ENCODE assay signal across 8 mouse cellular contexts in genomic region chr7:126781661-126782370, GRCm38 (mm10). TPM values are rescaled to one million over a fixed set of nuclear protein-coding genes. Genes with fewer than 3 reads are reported as not detected.
DNase-seq lines count a peak whose midpoint lies in the region; ATAC-seq lines count a peak whose summit lies in the region.

No protein-coding gene starts in this region.

- ATAC-seq in embryonic facial prominence, embryonic 12.5 days (ENCODE audit: insufficient number of reproducible peaks, insufficient read depth, low FRiP score, low TSS enrichment): no peak
- no peak for ATAC-seq in hindbrain, embryonic 15.5 days (ENCODE audit: low FRiP score, low read depth)
- ATAC-seq in midbrain, embryonic 13.5 days: no peak
- no peak for ATAC-seq in megakaryocyte progenitor cell, adult 5-6 weeks (replicated peaks; ENCODE audit: poor library complexity)
- ATAC-seq in erythroid progenitor cell, adult 5-6 weeks (replicated peaks; ENCODE audit: low FRiP score, poor library complexity, severe bottlenecking): no peak

- H3K9ac ChIP-seq in embryonic facial prominence, embryonic 12.5 days: 0 out of 2 replicates have a peak overlapping the region, but pooled peaks have one; percentile 43
- peak overlapping the region; percentile 59; the same call in 1 of the 2 replicates for H3K9ac ChIP-seq in hindbrain, embryonic 15.5 days
- peak overlapping the region; percentile 64; the same call in 1 of the 2 replicates for H3K9ac ChIP-seq in midbrain, embryonic 13.5 days (replicated peaks)

- peaks cover 42% of the 10 kb centered on the region for H3K36me3 ChIP-seq in heart, embryonic 10.5 days
- H3K36me3 ChIP-seq in embryonic facial prominence, embryonic 12.5 days: peaks cover 33% of the 10 kb centered on the region
- H3K36me3 ChIP-seq in hindbrain, embryonic 15.5 days: peaks cover 18% of the 10 kb centered on the region
- peaks cover 32% of the 10 kb centered on the region for H3K36me3 ChIP-seq in midbrain, embryonic 13.5 days

- H3K27ac ChIP-seq in heart, embryonic 10.5 days: peak overlapping the region; percentile 76
- 0 out of 2 replicates have a peak overlapping the region, but pooled peaks have one; percentile 24 for H3K27ac ChIP-seq in embryonic facial prominence, embryonic 12.5 days
- H3K27ac ChIP-seq in hindbrain, embryonic 15.5 days (replicated peaks): no peak overlapping the region; the same call in 1 of the 2 replicates
- H3K27ac ChIP-seq in midbrain, embryonic 13.5 days: no peak overlapping the region

- H3K4me2 ChIP-seq in embryonic facial prominence, embryonic 12.5 days (replicated peaks): peak overlapping the region; percentile 89
- H3K4me2 ChIP-seq in hindbrain, embryonic 15.5 days: peak overlapping the region; percentile 95
- peak overlapping the region; percentile 71 for H3K4me2 ChIP-seq in midbrain, embryonic 13.5 days (replicated peaks)

- WGBS in heart, embryonic 10.5 days: 31% methylated on average over 11 of the region's 11 CpGs
- 33% methylated on average over 11 of the region's 11 CpGs for WGBS in embryonic facial prominence, embryonic 12.5 days
- WGBS in hindbrain, embryonic 15.5 days: 45% methylated on average over 11 of the region's 11 CpGs
- 38% methylated on average over 11 of the region's 11 CpGs for WGBS in midbrain, embryonic 13.5 days

- H3K4me1 ChIP-seq in heart, embryonic 10.5 days: peaks cover 55% of the 10 kb centered on the region
- peaks cover 29% of the 10 kb centered on the region for H3K4me1 ChIP-seq in embryonic facial prominence, embryonic 12.5 days
- peaks cover 45% of the 10 kb centered on the region for H3K4me1 ChIP-seq in hindbrain, embryonic 15.5 days (replicated peaks)
- H3K4me1 ChIP-seq in midbrain, embryonic 13.5 days (replicated peaks): peaks cover 40% of the 10 kb centered on the region

- no peaks in the 10 kb centered on the region for H3K27me3 ChIP-seq in heart, embryonic 10.5 days (ENCODE audit: insufficient read depth, poor library complexity, severe bottlenecking)
- no peaks in the 10 kb centered on the region for H3K27me3 ChIP-seq in embryonic facial prominence, embryonic 12.5 days
- H3K27me3 ChIP-seq in hindbrain, embryonic 15.5 days: no peaks in the 10 kb centered on the region
- H3K27me3 ChIP-seq in midbrain, embryonic 13.5 days: no peaks in the 10 kb centered on the region

- peak overlapping the region; percentile 63 for H3K4me3 ChIP-seq in heart, embryonic 10.5 days
- no peak overlapping the region for H3K4me3 ChIP-seq in embryonic facial prominence, embryonic 12.5 days
- H3K4me3 ChIP-seq in hindbrain, embryonic 15.5 days: no peak overlapping the region
- H3K4me3 ChIP-seq in midbrain, embryonic 13.5 days (replicated peaks): no peak overlapping the region; the same call in 1 of the 2 replicates

- intact Hi-C loops in heart, postnatal 10 days (cut with DNase I): no loop called here

- DNase-seq in heart, embryonic 10.5 days (ENCODE audit: low spot score): no peak
- no peak for DNase-seq in heart, postnatal 10 days
- DNase-seq in right cerebral cortex, postnatal 25 days: no peak

- H3K9me3 ChIP-seq in heart, embryonic 10.5 days: no peaks in the 10 kb centered on the region
- no peaks in the 10 kb centered on the region for H3K9me3 ChIP-seq in embryonic facial prominence, embryonic 12.5 days
- no peaks in the 10 kb centered on the region for H3K9me3 ChIP-seq in hindbrain, embryonic 15.5 days
- H3K9me3 ChIP-seq in midbrain, embryonic 13.5 days: no peaks in the 10 kb centered on the region

RNA-seq across cellular contexts. Expression of gene Tbx6, which starts 0.5 kb away (rescaled TPM):
- 0.23 and 0.53 TPM in 2 replicates for polyA plus RNA-seq in heart, embryonic 10.5 days (2016; fragmentation: Nextera tagmentation; extraction: Ambion mirVana)
- total RNA-seq in heart, postnatal 10 days (2021): under 1 TPM; 0.29 to 0.35 TPM
- 0.61 and 0.85 TPM in 2 replicates for polyA plus RNA-seq in embryonic facial prominence, embryonic 12.5 days (2016; fragmentation: Nextera tagmentation; extraction: Ambion mirVana)
- polyA plus RNA-seq in hindbrain, embryonic 15.5 days (2015; fragmentation: Nextera tagmentation; extraction: Ambion mirVana): 0.62 and 0.75 TPM in 2 replicates
- 0.36 and 0.49 TPM in 2 replicates for polyA plus RNA-seq in midbrain, embryonic 13.5 days (2015; fragmentation: Nextera tagmentation; extraction: Ambion mirVana)
- total RNA-seq in megakaryocyte progenitor cell, adult 5-6 weeks (2015): 0.34 and 0.42 TPM in 2 replicates
- 0.14 TPM in 1 of 2 replicates, not detected in the other for total RNA-seq in megakaryocyte progenitor cell, adult 5-6 weeks (2017)
- 2.1 and 4.3 TPM in 2 replicates for total RNA-seq in erythroid progenitor cell, adult 5-6 weeks (2015; ENCODE audit: low replicate concordance)
- 2.6 and 2.7 TPM in 2 replicates for total RNA-seq in erythroid progenitor cell, adult 5-6 weeks (2017; ENCODE audit: low replicate concordance)

RNA-seq across cellular contexts. Expression of gene Ypel3, which starts 5.1 kb away (rescaled TPM):
- 43.4 and 66.0 TPM in 2 replicates for polyA plus RNA-seq in heart, embryonic 10.5 days (2016; fragmentation: Nextera tagmentation; extraction: Ambion mirVana)
- total RNA-seq in heart, postnatal 10 days (2021): 10 to 100 TPM; 61.9 to 71.7 TPM
- 118 and 119 TPM in 2 replicates for polyA plus RNA-seq in embryonic facial prominence, embryonic 12.5 days (2016; fragmentation: Nextera tagmentation; extraction: Ambion mirVana)
- polyA plus RNA-seq in hindbrain, embryonic 15.5 days (2015; fragmentation: Nextera tagmentation; extraction: Ambion mirVana): 191 and 203 TPM in 2 replicates
- 163 and 180 TPM in 2 replicates for polyA plus RNA-seq in midbrain, embryonic 13.5 days (2015; fragmentation: Nextera tagmentation; extraction: Ambion mirVana)
- total RNA-seq in megakaryocyte progenitor cell, adult 5-6 weeks (2015): 25.4 and 32.4 TPM in 2 replicates
- 11.8 and 15.1 TPM in 2 replicates for total RNA-seq in megakaryocyte progenitor cell, adult 5-6 weeks (2017)
- total RNA-seq in erythroid progenitor cell, adult 5-6 weeks (2015; ENCODE audit: low replicate concordance): 182 and 256 TPM in 2 replicates
- total RNA-seq in erythroid progenitor cell, adult 5-6 weeks (2017; ENCODE audit: low replicate concordance): 61.6 and 74.1 TPM in 2 replicates

RNA-seq across cellular contexts. Expression of gene Ppp4c, which starts 10.5 kb away (rescaled TPM):
- 233 and 325 TPM in 2 replicates for polyA plus RNA-seq in heart, embryonic 10.5 days (2016; fragmentation: Nextera tagmentation; extraction: Ambion mirVana)
- total RNA-seq in heart, postnatal 10 days (2021): 10 to 100 TPM; 53.2 to 58.2 TPM
- polyA plus RNA-seq in embryonic facial prominence, embryonic 12.5 days (2016; fragmentation: Nextera tagmentation; extraction: Ambion mirVana): 362 and 385 TPM in 2 replicates
- 174 and 176 TPM in 2 replicates for polyA plus RNA-seq in hindbrain, embryonic 15.5 days (2015; fragmentation: Nextera tagmentation; extraction: Ambion mirVana)
- polyA plus RNA-seq in midbrain, embryonic 13.5 days (2015; fragmentation: Nextera tagmentation; extraction: Ambion mirVana): 224 and 241 TPM in 2 replicates
- total RNA-seq in megakaryocyte progenitor cell, adult 5-6 weeks (2015): 209 and 216 TPM in 2 replicates
- total RNA-seq in megakaryocyte progenitor cell, adult 5-6 weeks (2017): 113 and 131 TPM in 2 replicates
- 63.7 and 105 TPM in 2 replicates for total RNA-seq in erythroid progenitor cell, adult 5-6 weeks (2015; ENCODE audit: low replicate concordance)
- 52.8 and 67.6 TPM in 2 replicates for total RNA-seq in erythroid progenitor cell, adult 5-6 weeks (2017; ENCODE audit: low replicate concordance)

RNA-seq across cellular contexts. Expression of gene Fam57b, which starts 15.7 kb away (rescaled TPM):
- polyA plus RNA-seq in heart, embryonic 10.5 days (2016; fragmentation: Nextera tagmentation; extraction: Ambion mirVana): 0.06 and 0.38 TPM in 2 replicates
- 10 to 100 TPM; 10.1 to 11.0 TPM for total RNA-seq in heart, postnatal 10 days (2021)
- polyA plus RNA-seq in embryonic facial prominence, embryonic 12.5 days (2016; fragmentation: Nextera tagmentation; extraction: Ambion mirVana): 1.2 and 2.0 TPM in 2 replicates
- polyA plus RNA-seq in hindbrain, embryonic 15.5 days (2015; fragmentation: Nextera tagmentation; extraction: Ambion mirVana): 49.9 and 60.8 TPM in 2 replicates
- polyA plus RNA-seq in midbrain, embryonic 13.5 days (2015; fragmentation: Nextera tagmentation; extraction: Ambion mirVana): 48.3 and 52.6 TPM in 2 replicates
- not detected in 2 replicates for total RNA-seq in megakaryocyte progenitor cell, adult 5-6 weeks (2015)
- not detected in 2 replicates for total RNA-seq in megakaryocyte progenitor cell, adult 5-6 weeks (2017)
- not detected in 2 replicates for total RNA-seq in erythroid progenitor cell, adult 5-6 weeks (2015; ENCODE audit: low replicate concordance)
- not detected in 2 replicates for total RNA-seq in erythroid progenitor cell, adult 5-6 weeks (2017; ENCODE audit: low replicate concordance)

RNA-seq across cellular contexts. Expression of gene Gdpd3, which starts 15.7 kb away (rescaled TPM):
- 1.3 and 1.5 TPM in 2 replicates for polyA plus RNA-seq in heart, embryonic 10.5 days (2016; fragmentation: Nextera tagmentation; extraction: Ambion mirVana)
- 1 to 10 TPM; 3.6 to 4.6 TPM for total RNA-seq in heart, postnatal 10 days (2021)
- polyA plus RNA-seq in embryonic facial prominence, embryonic 12.5 days (2016; fragmentation: Nextera tagmentation; extraction: Ambion mirVana): 1.00 and 1.6 TPM in 2 replicates
- polyA plus RNA-seq in hindbrain, embryonic 15.5 days (2015; fragmentation: Nextera tagmentation; extraction: Ambion mirVana): 1.5 TPM in 2 replicates
- polyA plus RNA-seq in midbrain, embryonic 13.5 days (2015; fragmentation: Nextera tagmentation; extraction: Ambion mirVana): 2.5 and 2.9 TPM in 2 replicates
- 8.4 and 13.3 TPM in 2 replicates for total RNA-seq in megakaryocyte progenitor cell, adult 5-6 weeks (2015)
- 7.1 and 7.7 TPM in 2 replicates for total RNA-seq in megakaryocyte progenitor cell, adult 5-6 weeks (2017)
- total RNA-seq in erythroid progenitor cell, adult 5-6 weeks (2015; ENCODE audit: low replicate concordance): 9.2 and 11.9 TPM in 2 replicates
- 8.1 TPM in 1 of 2 replicates, not detected in the other for total RNA-seq in erythroid progenitor cell, adult 5-6 weeks (2017; ENCODE audit: low replicate concordance)

Comparison
In these comparisons a context has a peak if more than half of its experiments do, and no peak if none do; other contexts are left out.
1. H3K27ac ChIP-seq: peak in heart, embryonic 10.5 days (single experiment) and embryonic facial prominence, embryonic 12.5 days (single experiment); none in hindbrain, embryonic 15.5 days (single experiment) and midbrain, embryonic 13.5 days (single experiment).
2. Peak in every context shown above with its lines, with median percentiles within 50 percentile points of each other: H3K4me2 ChIP-seq and H3K9ac ChIP-seq.